Mouse (Mus musculus) skeletal muscle tissue, postnatal 0 days (tissue): ENCODE results near the gene Helz. TPM values are rescaled to one million over a fixed set of nuclear protein-coding genes. Genes with fewer than 3 reads are reported as not detected.

Experiments used
- microRNA-seq, 2 experiments: library from miRNA; unstranded; fragments of <30 nt; microRNA quantifications; one replicate each; pipeline ENCODE4; 2016
- polyA plus RNA-seq: library from polyadenylated mRNA; unstranded; fragments of >200 nt; fragmentation: Nextera tagmentation; extraction: Ambion mirVana; gene quantifications from 2 replicates; pipeline ENCODE4 v1.2.1, GENCODE M21; 2015

Helz gene
- 5.9 and 6.2 TPM in 2 replicates for polyA plus RNA-seq

DNA sequence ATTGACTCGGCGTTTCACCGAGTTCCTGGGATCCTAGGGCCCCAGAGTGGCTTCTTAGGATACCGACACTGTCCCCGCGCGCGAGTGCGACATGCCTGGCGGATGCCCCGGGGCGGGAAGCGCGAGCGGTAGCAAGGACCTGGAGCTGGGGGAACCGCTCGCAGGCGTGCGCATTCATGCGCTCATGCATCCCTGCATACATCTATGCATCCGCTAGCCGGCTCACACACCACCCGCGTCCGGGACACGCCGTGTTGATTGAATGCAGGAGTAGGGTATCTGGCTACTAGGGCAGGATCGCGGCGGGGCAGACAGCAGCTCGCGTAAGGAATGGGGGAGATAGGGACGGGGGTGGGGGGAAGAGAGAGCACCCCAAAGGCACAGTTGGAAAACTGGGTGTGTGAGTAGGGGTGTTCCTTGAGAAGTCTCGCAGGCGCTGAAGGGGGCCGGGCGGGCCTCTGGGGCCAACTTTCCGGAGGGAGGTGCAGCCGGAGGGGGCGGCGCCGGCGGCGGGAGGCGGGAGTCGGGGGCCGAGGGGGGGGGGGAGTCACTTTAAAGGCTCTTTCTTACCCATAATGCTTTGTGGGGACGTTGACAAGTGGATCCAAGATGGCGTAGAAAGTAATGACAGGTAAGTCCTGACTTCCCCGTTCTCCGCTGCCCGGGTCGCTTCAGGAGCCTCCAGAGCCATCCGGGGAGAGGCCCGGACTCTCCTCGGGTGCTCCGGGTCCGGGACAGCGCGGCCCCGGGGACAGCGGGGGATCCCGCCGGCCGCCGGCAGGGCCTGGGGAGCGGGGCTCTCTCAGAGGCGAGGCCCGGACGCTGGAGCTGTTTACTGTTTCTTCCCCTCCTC, at the start of gene Helz:
Gene Helz, plus strand, starts transcription at position 580 of the 853 bp plus-strand sequence.

DNA sequence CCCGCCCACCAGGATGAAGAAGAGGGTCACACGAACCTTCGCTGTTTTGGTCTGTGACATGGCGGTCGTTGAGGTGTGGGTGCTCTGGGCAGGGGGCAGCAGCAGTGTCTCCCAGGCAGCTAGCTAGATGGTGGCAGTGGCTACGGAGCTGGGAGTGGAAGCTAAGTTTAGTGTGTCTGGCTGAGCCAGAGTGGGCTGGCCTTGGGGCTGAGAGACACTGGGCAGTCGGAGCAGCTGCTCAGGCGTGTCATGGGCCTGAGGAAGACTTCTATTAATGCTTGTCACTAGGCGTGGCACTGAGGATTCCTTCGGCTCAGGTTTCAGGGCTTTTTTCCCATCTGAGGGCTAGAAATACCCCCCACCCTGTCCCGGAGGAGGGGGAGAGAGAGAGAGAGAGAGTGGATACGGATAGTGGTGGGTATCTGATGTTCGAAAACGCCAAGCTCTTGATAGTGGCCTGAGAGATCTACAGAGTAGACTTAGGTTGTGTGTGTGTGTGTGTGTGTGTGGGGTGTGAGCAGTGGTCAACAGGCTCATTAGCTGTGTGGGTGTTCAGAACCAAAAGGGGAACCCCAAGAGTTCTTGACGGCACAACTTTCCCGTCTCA, 168.7 kb downstream of the Helz start, which contains the start of gene Cacng1:
Gene Cacng1, minus strand, starts transcription at position 191 of the 607 bp plus-strand sequence.

Small RNA genes within 50 kb of the gene (microRNA-seq; reads per million reads assigned to microRNA genes)
- 0 to 0.61 reads per million in 2 experiments for gene Mir6932

Other genes starting within 250 kb of the Helz start
- 22.2 and 25.9 TPM in 2 replicates for gene Pitpnc1, start 77.2 kb upstream of the Helz start, polyA plus RNA-seq
- 145 and 159 TPM in 2 replicates for gene Psmd12, start 68.4 kb upstream of the Helz start, polyA plus RNA-seq
- gene Cacng1, start 168.6 kb downstream of the Helz start, polyA plus RNA-seq, result 513 and 599 TPM in 2 replicates
- gene Cacng4, start 246.6 kb downstream of the Helz start, polyA plus RNA-seq, result 0.51 and 0.53 TPM in 2 replicates